Mouse (Mus musculus): Measurements from ENCODE around the gene Rb1.

Rb1 gene

DNA sequence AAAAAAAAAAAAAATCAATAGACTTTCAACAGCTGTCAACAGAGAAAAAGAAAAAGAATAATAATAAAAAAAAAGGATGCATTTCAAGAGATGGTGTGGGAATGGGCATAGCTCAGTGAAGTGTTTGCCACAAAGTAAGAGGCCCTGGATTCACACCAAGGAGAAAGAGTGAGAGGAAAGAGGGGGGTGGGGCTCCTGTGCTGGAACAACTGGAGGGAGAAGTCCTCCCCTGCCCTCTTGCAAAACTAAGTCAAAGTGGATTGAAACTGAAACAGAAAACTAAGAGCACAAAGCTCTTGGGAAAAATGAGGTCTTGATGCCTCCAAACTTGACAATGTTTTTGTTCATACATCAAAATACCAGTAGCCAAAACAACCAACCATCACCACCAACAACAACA lies 116.4 kb downstream of the Rb1 start:
- no peak for DNase-seq (ENCODE audit: low spot score)

GRCm38 (mm10) chr14:73204016-73204415 lies 121.6 kb downstream of the Rb1 start:
- DNase-seq (ENCODE audit: low spot score) = no peak

DNA sequence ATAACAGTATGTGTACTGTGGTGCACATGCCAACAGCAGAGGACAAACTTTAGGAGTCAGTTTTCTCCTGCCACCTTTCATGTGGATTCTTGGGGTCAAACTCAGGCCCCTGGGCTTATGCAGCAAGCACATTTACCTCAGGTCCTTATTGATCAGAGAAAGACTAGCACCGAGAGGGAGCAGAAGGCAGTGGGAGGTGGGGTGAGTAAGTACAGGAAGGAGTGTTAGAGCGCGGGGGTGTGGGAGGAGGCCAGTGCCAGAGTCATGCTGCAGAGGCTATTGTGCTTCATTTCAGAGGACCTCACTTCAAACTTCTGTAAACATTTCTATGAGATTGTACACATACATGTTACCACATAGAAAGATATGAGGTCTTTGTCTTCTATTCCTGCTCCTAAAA lies 124.2 kb downstream of the Rb1 start:
- no peak for DNase-seq (ENCODE audit: low spot score)

GRCm38 (mm10) chr14:73199058-73199457 lies 126.6 kb downstream of the Rb1 start:
- DNase-seq (ENCODE audit: low spot score) = no peak

- no peak for DNase-seq (ENCODE audit: low spot score)
Observed at GRCm38 (mm10) chr14:73186875-73187274, 138.7 kb downstream of the Rb1 start.

GRCm38 (mm10) chr14:73181144-73181543 lies 144.5 kb downstream of the Rb1 start:
- no peak for DNase-seq (ENCODE audit: low spot score)

DNA sequence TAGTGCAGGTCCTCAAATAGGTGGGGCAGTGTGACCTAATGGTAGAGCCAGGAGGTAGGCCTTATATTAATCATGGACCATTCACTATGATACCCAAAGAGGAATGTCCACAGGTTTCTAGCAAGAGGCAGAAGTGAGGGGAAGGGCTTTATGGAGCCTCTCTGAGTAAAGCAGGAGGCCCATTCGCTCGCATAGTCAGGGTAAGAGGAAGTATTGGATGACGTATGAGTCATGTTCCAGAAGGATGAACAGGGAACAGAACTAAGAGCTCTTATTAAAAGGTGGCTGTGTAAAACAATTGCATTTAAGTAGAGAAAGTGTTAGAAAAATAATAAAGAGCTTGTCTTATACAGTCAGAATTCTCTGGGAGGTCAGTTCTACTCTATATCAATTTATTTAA lies 145.0 kb downstream of the Rb1 start:
- no peak for DNase-seq (ENCODE audit: low spot score)

GRCm38 (mm10) chr14:73179221-73179681 lies 146.4 kb downstream of the Rb1 start:
- DNase-seq (ENCODE audit: low spot score) = no peak

GRCm38 (mm10) chr14:73177961-73178360 lies 147.7 kb downstream of the Rb1 start:
- DNase-seq (ENCODE audit: low spot score) = no peak

GRCm38 (mm10) chr14:73176266-73176665 lies 149.4 kb downstream of the Rb1 start:
- DNase-seq (ENCODE audit: low spot score) = no peak

DNA sequence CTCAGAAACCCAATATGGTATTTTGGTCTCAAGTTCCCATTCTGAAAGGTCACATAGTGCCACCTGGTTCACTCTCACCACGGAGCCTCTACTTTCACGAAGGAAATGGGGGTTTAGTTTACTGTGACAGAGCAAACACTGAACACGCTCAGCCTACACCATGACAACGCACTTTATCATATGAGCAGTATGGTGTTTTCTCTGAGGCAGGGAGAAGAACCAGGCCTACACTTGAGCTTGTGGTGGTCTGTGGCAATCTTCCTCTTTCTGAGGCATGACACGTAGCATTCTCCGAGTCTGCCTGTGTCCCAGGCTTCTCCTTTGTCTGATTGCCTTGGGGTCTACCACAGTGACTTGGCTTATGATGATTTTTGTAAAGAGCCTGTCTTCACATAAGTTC lies 149.8 kb downstream of the Rb1 start:
- DNase-seq (ENCODE audit: low spot score) = no peak

DNA sequence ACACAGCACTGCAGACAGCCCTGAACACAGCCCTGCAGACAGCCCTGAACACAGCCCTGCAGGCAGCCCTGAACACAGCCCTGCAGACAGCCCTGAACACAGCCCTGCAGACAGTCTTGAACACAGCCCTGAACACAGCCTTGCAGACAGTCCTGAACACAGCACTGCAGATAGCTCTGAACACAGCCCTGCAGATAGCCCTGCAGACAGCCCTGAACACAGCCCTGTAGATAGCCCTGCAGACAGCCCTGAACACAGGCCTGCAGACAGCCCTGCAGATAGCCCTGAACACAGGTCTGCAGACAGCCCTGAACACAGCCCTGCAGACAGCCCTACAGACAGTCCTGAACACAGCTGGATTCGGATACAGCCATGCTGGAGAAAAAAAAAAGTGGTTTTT lies 150.6 kb downstream of the Rb1 start:
- DNase-seq (ENCODE audit: low spot score) = no peak

DNA sequence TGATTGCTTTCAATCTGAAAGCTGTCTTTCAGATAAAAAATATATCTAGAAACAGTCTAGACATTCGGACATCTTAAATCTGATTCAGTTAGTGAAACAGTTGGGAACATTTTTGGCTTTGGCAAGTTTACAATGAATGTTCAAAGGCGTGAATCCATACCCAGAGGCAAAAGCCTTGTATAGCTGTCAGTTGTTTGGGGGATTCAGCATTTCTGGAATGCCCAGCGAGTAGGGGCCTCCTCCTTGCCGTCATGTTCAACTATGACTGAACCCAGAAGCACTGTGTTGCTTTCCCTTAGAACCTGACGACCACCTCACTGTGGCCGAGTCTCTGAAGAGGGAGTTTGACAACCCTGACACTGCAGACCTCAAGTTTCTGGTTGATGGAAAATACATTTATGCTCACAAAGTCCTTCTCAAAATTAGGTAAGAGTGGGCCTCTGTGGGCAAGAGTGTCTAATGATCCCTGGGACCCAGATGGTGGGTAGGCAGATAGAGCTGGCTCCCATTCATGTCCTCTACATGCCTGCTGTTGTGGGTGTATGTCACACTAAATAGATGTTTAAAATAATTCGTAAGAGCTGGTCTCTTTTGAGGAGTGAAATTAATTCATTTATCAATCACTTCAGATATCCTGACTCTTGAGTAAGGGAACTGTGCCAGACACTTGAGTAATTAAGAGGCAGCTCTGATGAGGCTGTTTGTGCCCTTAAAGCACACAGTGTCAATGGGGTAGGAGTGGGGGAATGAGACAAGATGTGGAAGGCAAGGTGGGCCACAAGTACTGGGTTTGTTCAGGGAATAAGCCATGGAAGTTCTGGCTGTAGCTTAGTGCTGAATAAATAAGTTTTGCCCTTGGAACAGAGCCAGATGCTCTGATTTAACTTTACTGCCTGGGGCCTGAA lies 151.3 kb downstream of the Rb1 start:
- DNase-seq (ENCODE audit: low spot score) = no peak

DNA sequence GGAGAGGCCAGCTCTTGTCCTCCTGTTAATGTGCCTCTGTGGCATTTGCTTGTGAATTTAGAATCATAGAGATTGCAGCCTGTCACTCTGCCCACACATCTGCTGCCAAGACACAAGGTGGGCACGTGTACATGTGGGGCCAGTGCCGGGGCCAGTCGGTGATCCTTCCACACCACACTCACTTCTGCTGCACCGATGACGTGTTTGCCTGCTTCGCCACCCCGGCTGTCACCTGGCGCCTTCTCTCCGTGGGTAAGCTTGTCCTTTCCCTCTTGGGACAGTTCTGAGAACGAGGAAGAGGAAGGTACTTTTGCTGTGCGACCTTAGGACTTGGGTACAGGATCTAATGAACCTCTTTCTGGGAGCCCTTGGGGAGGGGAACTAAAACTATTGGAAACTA lies 152.0 kb downstream of the Rb1 start:
- DNase-seq (ENCODE audit: low spot score) = no peak

DNA sequence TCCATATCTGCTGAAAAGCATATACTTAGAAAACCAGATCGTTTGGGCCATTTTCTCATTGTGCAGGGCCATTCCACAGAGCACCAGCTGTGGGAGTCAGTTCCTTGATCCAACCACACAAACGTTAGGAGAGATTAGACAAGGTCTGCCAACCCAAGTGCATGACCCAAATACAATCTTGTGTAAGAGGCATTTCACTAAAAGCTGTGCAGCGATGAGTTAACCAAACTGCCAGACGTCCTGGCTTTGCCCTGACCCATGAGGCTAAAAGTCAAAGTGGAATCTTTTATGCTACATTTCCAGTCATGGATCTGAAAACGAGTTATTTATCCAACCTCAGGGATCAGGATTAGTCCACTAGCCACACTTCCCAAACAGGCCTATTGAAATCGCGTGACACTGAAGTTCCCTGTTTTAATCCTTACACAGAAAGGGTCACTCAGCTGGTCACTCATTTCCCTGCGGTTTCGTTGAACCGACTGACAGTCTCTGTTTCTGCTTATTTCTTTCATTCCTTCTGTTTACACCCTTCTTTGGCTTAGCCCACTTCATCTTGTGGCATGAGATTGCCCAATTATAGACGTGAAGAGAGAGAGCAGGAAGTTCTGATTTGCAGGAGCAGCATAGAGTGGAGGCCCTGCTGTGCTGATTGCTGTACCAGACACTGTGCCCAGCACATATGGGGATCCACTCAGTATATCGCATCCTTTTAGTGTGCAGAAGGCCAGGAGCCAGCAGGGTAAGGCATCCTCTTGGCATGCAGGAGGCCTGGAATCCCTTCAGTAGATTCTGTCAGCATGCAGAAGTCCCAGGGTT lies 153.2 kb downstream of the Rb1 start:
- DNase-seq (ENCODE audit: low spot score) = no peak

DNA sequence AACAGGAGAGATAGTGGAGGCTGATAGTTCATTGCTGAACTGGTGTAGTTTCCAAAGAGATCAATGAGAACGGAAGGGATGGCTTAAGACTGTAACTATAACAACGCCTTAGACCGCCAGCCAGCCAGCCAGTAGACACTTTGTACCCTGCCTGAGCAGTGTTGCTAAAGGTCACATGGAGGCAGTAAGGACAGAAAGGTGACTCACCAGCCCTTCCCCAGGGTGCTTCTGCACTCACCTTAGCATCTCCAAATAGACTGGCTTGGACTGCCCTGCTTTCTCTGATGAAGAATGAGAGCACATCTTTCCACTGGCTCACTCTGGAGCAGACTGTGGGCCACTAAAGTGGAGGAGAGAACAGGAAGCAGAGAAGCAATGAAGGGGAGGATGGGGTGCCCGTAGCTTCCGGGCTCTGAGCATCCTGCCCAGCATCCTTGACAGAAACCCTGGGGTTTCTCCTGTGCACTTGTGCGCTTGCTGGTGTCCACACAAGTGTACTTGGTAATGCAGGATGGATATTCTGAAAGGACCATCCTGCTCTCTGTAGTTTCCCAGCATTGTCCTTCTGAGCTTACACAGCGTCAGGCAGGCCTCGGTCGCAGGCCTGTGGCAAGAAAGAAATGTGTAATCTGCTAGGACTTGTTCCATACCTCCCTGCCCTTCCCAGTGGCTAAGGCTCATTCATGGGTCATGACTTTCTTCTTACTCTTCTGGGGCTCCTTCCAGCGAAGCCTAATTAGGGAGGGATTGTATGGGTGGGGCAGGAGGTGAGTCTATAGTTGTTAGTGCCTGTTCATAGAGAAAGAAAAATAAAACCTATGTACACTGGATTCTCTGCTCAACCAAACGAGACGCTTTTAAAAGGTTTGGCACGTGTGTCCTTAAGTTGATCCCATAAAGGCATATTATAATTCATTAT lies 155.4 kb downstream of the Rb1 start:
- no peak for DNase-seq (ENCODE audit: low spot score)

GRCm38 (mm10) chr14:73168605-73169004 lies 157.0 kb downstream of the Rb1 start:
- no peak for DNase-seq (ENCODE audit: low spot score)

GRCm38 (mm10) chr14:73165136-73165535 lies 160.5 kb downstream of the Rb1 start:
- no peak for DNase-seq (ENCODE audit: low spot score)

- no peak for DNase-seq (ENCODE audit: low spot score)
Observed at GRCm38 (mm10) chr14:73163363-73163998, 162.1 kb downstream of the Rb1 start.

DNA sequence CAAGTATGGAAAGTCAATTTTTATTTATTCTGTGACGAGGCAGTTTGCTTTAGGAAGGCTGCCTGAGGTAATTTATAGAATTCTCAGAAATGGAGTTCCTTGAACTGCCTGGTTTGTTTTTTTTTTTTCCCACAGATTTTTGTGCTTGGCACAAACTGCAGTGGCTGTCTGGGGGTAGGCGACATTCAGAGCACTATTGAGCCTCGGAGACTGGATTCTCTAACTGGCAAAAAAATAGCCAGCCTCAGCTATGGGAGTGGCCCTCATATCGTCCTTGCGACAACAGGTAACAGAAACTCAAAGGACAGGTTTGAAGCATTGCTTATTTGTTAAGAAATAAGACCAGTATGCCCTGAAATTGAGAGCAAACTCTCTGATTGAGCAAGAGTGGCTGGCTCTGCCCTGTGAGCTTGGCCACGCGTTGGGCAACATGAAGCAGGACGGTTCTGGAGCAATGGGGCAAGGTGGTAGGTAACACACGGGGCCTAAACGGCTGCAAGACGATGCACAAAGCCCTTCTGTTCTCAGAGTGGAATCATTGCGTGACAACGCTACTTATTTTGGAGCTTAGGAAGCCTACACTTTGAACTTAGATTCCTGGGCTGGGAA lies 163.3 kb downstream of the Rb1 start:
- no peak for DNase-seq (ENCODE audit: low spot score)

- no peak for DNase-seq (ENCODE audit: low spot score)
Observed at GRCm38 (mm10) chr14:73161303-73161702, 164.3 kb downstream of the Rb1 start.
